Mouse (Mus musculus) neural tube, embryonic 12.5 days (tissue): ENCODE results near the gene Hapln4. TPM values are rescaled to one million over a fixed set of nuclear protein-coding genes. Genes with fewer than 3 reads are reported as not detected.
"Not testable (repeated sequence)": the region's sequence is repeated elsewhere in the genome, so short reads cannot be mapped to it uniquely, and the experiment has no call there.

Experiments
- ATAC-seq: fragments of 200-750 bp; cut with Nextera tagmentation; 2 replicates; pipeline ENCODE4 v1.8.0; 2017; ENCODE audit warnings: low read depth, mild to moderate bottlenecking, moderate TSS enrichment, moderate library complexity; ENCODE audit not compliant: low FRiP score
- H3K27ac ChIP-seq: fragments of 300-500 bp; sonication (generic); 2 replicates; pipeline ENCODE4 v1.5.1; 2016
- H3K27me3 ChIP-seq: fragments of 300-500 bp; sonication (generic); replicated peaks from 2 replicates; pipeline ENCODE4 v1.6.1; 2016; ENCODE audit warnings: mild to moderate bottlenecking
- H3K36me3 ChIP-seq: fragments of 300-500 bp; sonication (generic); 2 replicates; pipeline ENCODE4 v1.6.1; 2016; ENCODE audit warnings: mild to moderate bottlenecking
- H3K4me1 ChIP-seq: fragments of 300-500 bp; sonication (generic); 2 replicates; pipeline ENCODE4 v1.6.1; 2016
- H3K4me2 ChIP-seq: fragments of 300-500 bp; sonication (generic); replicated peaks from 2 replicates; pipeline ENCODE4 v1.6.1; 2016; ENCODE audit warnings: mild to moderate bottlenecking
- H3K4me3 ChIP-seq: fragments of 300-500 bp; sonication (generic); 2 replicates; pipeline ENCODE4 v1.5.1; 2016
- H3K9ac ChIP-seq: fragments of 300-500 bp; sonication (generic); 2 replicates; pipeline ENCODE4 v1.6.1; 2016; ENCODE audit warnings: mild to moderate bottlenecking
- H3K9me3 ChIP-seq: fragments of 300-500 bp; sonication (generic); 2 replicates; pipeline ENCODE4 v1.6.1; 2016; ENCODE audit warnings: mild to moderate bottlenecking
- WGBS: fragments of 180-500 bp; shearing (Covaris S2); methylation state at CpG from one replicate; pipeline ENCODE4 v1.1.7; 2016; 5-methylcytosine and 5-hydroxymethylcytosine counted together
- polyA plus RNA-seq: library from polyadenylated mRNA; unstranded; fragments of >200 nt; fragmentation: Nextera tagmentation; extraction: Ambion mirVana; gene quantifications from 2 replicates; pipeline ENCODE4 v1.2.1, GENCODE M21; 2016

Gene Hapln4
- 0.33 and 0.50 TPM in 2 replicates for polyA plus RNA-seq

DNA sequence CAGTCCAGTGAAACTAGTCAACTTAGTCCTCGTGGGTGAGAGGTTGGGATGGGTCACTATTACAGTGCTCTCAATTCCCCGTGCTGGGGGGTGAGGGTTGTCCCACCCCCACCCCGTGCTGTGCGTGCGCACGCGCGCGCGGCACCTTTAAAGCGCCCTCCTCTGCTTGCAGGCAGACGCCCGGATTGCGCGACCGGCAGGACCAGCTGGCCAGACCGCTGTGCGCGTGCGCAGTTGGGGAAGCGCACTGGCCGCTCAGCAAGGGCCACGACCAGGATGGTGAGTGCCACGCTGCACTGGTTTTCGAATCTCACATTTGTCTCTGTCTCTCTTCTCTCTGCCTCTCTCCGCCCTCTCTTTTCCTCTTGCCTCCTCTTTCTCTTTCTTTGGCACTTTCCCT is at the start of gene Hapln4:
TSS of gene Hapln4 (plus strand) at position 173 of the 400 bp plus-strand sequence.
- under 1% methylated on average over 26 of the region's 26 CpGs for WGBS

DNA sequence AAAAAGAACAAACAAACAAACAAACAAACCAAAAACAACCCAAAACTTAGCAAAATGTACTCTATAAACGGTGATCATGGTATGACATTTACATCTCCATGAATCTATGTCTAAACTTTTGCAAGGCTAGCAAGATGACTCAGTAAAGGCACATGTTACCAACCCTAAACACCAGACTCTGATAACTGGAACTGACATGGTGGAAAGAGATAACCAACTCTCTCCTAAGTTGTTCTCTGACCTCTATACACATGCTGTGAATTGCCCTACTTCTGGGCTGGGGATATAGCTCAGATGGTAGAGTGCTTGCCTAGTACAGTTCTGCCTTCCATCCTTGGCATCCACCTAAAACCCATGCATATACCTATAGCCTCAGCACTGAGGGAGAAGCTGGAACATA is 45.3 kb upstream of the Hapln4 start:
- no peak overlapping the region for H3K27ac ChIP-seq
- WGBS = 95% methylated on average over 1 of the region's 1 CpGs
- no peak for ATAC-seq
- peaks cover 22% of the 10 kb centered on the region for H3K4me1 ChIP-seq
- H3K27me3 ChIP-seq = no peaks in the 10 kb centered on the region
- H3K9ac ChIP-seq = no peak overlapping the region
- H3K36me3 ChIP-seq = peaks cover 5% of the 10 kb centered on the region; the same call in 1 of the 2 replicates
- no peak overlapping the region for H3K4me3 ChIP-seq
- no peak overlapping the region for H3K4me2 ChIP-seq
- H3K9me3 ChIP-seq = no peaks in the 10 kb centered on the region

More for the DNA sequence above, at the start of gene Hapln4:
- peak within 1 kb of the TSS; percentile 69 for H3K4me2 ChIP-seq
- H3K9ac ChIP-seq = peak within 1 kb of the TSS; percentile 29; the same call in 1 of the 2 replicates
- peak within 1 kb of the TSS; percentile 37 for H3K4me3 ChIP-seq
- peaks cover 26% of the 10 kb centered on the region for H3K4me1 ChIP-seq
- H3K36me3 ChIP-seq = no peaks in the 10 kb centered on the region
- ATAC-seq = no peak
- H3K27ac ChIP-seq = no peak within 1 kb of the TSS
- no peaks in the 10 kb centered on the region for H3K9me3 ChIP-seq
- peaks cover 69% of the 10 kb centered on the region for H3K27me3 ChIP-seq

DNA sequence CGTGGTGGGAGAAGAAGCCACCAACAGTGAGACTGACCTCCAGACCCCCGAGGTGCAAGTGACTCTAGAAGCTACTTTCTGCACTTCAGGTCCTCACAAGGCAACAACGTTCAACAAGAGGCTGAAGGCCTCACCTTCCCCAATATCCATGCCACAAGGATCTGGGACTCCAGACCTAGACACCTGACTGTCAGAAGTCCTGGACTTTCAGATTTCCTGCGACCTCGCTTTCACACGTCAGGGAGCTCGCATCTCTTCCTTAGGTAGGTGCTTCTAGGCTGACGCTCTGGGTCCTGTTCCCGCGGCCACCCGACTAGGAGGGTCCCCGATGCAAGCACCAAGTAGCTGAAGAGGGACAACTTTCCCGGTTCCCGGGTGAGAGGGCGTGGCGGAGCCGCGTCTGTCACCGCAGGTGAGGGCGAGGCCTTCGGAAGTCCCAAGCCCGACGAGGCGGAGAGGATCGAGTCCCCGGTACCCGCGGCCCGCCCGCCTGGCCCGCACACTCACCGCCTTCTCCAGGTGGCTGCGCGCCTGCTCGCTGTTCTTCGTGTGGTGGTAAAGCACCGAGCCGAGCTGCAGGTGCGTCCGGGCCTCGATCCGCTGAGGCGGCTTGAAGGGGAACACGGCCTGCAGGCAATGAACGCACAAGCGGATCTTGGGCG is 41.2 kb upstream of the Hapln4 start:
- Histone ChIP-seq H3K4me2 (peak overlapping the region; percentile 95), H3K4me3 (peak overlapping the region; percentile 87), H3K9ac (peak overlapping the region; percentile 89), H3K27me3 (no peaks in the 10 kb centered on the region), H3K4me1 (peaks cover 30% of the 10 kb centered on the region), H3K36me3 (0 out of 2 replicates have a peak, but pooled peaks cover 3% of the 10 kb centered on the region), H3K9me3 (no peaks in the 10 kb centered on the region), H3K27ac (no peak overlapping the region)
- ATAC-seq = peak; percentile 54
- WGBS = under 1% methylated on average over 47 of the region's 47 CpGs

DNA sequence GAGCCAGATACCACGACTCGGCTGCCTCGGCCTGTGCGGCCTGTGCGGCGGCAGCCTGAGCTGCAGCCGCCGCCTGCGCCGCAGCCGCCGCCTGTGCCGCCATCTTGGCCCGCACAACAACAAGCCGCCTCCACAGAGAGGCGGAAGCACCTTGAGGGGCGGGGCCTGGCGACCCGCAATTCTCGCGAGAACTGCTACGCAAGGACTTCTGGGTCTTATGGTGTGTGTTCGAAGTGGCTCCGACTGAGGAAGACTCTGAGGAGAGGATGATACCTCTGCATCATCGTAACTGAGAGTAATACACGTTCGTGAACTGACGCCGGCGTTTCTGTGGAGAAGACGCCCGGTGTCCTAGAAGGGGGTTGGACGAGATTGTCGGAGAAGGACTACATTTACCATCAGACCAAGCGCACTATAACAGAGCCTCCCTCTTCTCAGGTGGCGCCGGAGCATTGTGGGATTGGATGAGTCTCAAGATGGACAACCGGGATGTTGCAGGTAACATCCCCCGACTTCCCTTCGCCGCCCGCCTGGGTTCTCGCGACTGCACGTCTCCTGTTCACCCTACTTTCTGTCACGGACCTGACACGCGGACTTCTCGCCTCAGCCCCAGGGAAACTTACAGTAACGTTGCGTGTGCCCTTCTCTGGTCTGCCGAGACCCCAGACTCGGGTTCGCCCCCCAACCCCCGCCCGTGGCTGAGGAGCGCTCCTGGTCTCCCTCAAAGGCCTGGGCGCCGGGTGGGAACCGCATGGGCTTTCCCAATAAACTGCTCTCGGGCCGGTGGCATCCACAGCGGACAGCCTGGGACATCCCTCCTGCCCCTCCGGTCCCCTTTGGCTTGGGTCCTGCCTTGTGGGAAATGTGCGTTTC is 40.4 kb upstream of the Hapln4 start, which contains the start of the genes Mau2 and Sugp1:
TSS of gene Mau2 (minus strand) at position 152 of the 873 bp plus-strand sequence.
TSS of gene Sugp1 (plus strand) at position 231 of the 873 bp plus-strand sequence.
- peak; percentile 98 for ATAC-seq
- H3K27ac ChIP-seq = 0 out of 2 replicates have a peak within 1 kb of the TSS, but pooled peaks have one; percentile 0
- 0 out of 2 replicates have a peak, but pooled peaks cover 3% of the 10 kb centered on the region for H3K36me3 ChIP-seq
- no peaks in the 10 kb centered on the region for H3K9me3 ChIP-seq
- peaks cover 30% of the 10 kb centered on the region for H3K4me1 ChIP-seq
- H3K4me3 ChIP-seq = peak within 1 kb of the TSS; percentile 87
- WGBS = under 1% methylated on average over 65 of the region's 65 CpGs
- H3K4me2 ChIP-seq = peak within 1 kb of the TSS; percentile 95
- H3K27me3 ChIP-seq = no peaks in the 10 kb centered on the region
- H3K9ac ChIP-seq = peak within 1 kb of the TSS; percentile 89

DNA sequence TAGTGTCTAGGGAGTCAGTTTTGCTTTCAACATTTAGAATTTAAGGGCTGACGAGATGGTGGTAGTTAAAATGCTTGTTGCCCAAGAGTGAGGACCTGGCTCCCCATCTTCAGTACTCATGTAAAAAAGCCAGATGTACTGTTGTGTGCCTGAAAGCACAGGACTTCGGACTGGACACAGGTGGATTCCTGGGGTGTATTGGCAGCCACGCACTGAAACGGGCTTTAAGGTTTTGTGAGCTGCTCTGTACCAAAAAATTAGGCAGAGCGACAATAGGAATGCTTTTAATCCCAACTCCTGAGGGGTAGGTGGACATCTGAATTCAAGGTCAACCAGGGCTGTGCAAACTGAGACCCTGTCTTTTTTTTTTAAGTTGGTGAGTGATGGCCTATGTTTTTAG is 39.3 kb upstream of the Hapln4 start:
- Histone ChIP-seq H3K36me3 (peaks cover 7% of the 10 kb centered on the region; the same call in 1 of the 2 replicates), H3K27me3 (no peaks in the 10 kb centered on the region), H3K4me2 (peak overlapping the region; percentile 95), H3K4me3 (peak overlapping the region; percentile 87; the same call in 1 of the 2 replicates), H3K4me1 (peaks cover 30% of the 10 kb centered on the region), H3K9ac (peak overlapping the region; percentile 89), H3K27ac (no peak overlapping the region), H3K9me3 (no peaks in the 10 kb centered on the region)
- WGBS = 93% methylated on average over 5 of the region's 5 CpGs
- ATAC-seq = no peak

DNA sequence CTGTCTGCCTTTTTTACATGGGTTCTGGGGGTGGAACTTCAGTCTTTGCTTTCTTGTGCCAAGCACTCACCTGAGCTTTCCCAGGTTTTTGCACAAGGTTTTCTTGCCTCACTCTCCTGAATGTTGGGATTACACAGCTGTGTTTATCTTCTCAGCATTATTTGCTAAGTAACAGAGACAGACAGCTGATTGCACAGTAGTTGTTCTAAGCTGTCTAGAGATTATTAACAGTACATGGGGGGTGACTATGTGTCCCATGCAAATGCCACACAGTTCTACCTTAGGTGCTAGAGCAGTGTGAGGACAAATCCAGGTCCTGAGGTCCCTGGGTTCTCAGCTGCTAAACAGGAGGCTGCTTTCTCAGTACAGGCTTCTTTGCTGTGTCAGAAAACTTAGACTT is 33.6 kb upstream of the Hapln4 start:
- Histone ChIP-seq H3K9me3 (no peaks in the 10 kb centered on the region), H3K4me2 (no peak overlapping the region), H3K27ac (no peak overlapping the region), H3K4me1 (no peaks in the 10 kb centered on the region), H3K4me3 (no peak overlapping the region), H3K27me3 (no peaks in the 10 kb centered on the region), H3K9ac (no peak overlapping the region), H3K36me3 (peaks cover 57% of the 10 kb centered on the region)
- ATAC-seq = no peak

DNA sequence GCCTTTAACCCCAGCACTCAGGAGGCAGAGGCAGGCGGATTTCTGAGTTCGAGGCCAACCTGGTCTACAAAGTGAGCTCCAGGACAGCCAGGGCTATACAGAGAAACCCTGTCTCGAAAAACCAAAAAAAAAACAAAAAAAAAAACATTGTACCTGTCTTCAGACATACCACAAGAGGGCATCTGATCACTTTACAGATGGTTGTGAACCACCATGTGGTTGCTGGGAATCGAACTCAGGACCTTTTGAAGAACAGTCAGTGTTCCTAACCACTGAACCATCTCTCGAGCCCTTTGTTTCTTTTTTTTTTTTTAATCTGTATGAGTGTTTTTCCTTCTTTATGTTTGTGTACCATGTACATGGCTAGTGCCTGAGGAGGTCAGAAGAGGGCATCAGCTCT is 32.8 kb upstream of the Hapln4 start:
- not testable (repeated sequence) for H3K9ac ChIP-seq, H3K27ac ChIP-seq, H3K4me3 ChIP-seq, H3K4me1 ChIP-seq, H3K9me3 ChIP-seq, ATAC-seq, H3K27me3 ChIP-seq, H3K4me2 ChIP-seq
- WGBS = 91% methylated on average over 5 of the region's 5 CpGs
- peaks cover 65% of the 10 kb centered on the region for H3K36me3 ChIP-seq

DNA sequence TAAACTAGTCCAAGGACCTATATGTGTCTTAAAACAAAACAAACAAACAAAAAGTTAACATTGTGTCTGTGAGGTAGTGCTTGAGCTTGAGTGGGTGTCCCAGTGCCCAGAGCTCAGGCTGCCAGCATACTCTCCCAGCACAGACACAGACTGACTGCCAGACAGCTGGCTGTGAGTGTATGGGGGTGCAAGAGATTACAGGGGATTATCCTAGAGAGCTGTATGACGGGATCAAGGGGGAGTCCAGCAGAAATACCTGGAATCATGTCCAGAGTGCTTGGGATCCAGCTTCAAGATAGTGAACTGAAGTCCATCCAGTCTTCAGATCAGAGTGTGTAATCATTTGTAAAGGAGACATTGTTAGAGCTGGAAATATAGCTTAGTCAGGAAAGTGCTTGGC is 25.5 kb upstream of the Hapln4 start:
- no peak overlapping the region for H3K27ac ChIP-seq
- H3K36me3 ChIP-seq = peaks cover 92% of the 10 kb centered on the region
- no peak for ATAC-seq
- no peaks in the 10 kb centered on the region for H3K9me3 ChIP-seq
- no peaks in the 10 kb centered on the region for H3K27me3 ChIP-seq
- 90% methylated on average over 1 of the region's 1 CpGs for WGBS
- no peak overlapping the region for H3K4me3 ChIP-seq
- H3K4me1 ChIP-seq = no peaks in the 10 kb centered on the region
- no peak overlapping the region for H3K4me2 ChIP-seq
- no peak overlapping the region for H3K9ac ChIP-seq

DNA sequence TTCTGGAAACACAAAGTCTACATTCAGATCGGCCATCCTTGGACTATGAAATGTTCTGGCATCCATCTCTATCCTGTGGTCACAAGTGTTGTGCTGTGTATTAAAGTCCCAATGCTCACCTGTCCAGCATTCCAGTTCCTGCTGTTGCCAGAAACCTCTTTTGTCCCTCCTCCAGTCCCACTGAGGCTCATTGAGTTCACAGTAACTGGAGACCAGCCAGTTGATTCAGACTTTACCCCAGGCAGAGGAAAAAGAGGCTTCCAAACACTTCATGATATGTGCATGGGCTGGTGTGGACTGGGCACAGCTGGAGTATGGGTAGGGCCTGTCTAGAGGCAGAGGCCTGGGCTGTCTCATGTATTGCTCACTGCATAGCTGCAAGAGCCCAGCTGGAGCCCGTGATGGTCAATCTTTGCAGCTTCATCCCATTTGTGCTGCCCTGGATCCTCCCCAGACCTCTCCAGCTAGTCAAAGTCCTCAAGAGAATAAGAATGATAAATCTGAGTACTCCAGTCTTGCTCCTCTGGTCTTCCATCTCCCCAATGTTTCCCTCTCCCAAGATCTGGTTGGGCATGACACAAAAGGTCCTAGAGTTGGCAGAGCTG is 11.3 kb upstream of the Hapln4 start:
- H3K4me3 ChIP-seq = no peak overlapping the region
- ATAC-seq = no peak
- 89% methylated on average over 2 of the region's 2 CpGs for WGBS
- H3K4me1 ChIP-seq = no peaks in the 10 kb centered on the region
- no peak overlapping the region for H3K9ac ChIP-seq
- H3K36me3 ChIP-seq = peaks cover 52% of the 10 kb centered on the region
- no peaks in the 10 kb centered on the region for H3K27me3 ChIP-seq
- no peaks in the 10 kb centered on the region for H3K9me3 ChIP-seq
- H3K4me2 ChIP-seq = no peak overlapping the region
- H3K27ac ChIP-seq = no peak overlapping the region

DNA sequence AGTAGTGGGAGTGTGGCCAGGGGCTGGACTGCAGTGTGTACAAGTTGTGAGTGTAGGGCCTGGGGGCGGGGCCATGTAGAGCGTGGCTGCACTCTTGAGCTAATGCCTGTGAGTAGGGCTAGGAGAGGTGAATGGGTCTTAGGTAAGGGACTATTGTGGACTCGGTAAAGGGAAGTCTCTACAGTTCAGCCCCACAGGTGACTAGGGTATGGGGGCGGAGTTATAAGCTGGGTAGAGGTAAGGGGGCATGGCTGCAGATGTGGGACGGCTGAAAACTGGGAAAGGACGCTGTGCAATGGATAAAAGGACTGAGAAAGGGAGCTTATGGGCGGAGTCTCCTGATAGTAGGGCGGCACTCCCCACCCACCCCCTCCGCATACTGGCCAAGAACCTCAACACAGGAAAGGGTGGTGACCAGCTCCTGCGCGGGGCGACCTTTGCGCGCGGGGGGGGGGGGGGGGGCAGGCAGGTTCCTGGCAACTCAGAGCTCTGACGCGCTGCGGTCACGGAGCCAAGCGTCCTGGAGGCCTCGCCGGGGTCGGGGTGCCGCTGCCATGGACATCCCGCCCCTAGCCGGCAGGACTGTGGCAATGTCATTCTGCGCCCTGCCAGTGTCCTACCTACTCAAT is 10.7 kb upstream of the Hapln4 start, which contains the start of gene Tm6sf2:
TSS of gene Tm6sf2 (plus strand) at position 484 of the 629 bp plus-strand sequence.
- no peak for ATAC-seq
- Histone ChIP-seq H3K4me1 (no peaks in the 10 kb centered on the region), H3K36me3 (peaks cover 48% of the 10 kb centered on the region), H3K4me3 (no peak within 1 kb of the TSS), H3K4me2 (peak within 1 kb of the TSS; percentile 25; the same call in 1 of the 2 replicates), H3K9ac (no peak within 1 kb of the TSS), H3K27ac (no peak within 1 kb of the TSS), H3K9me3 (no peaks in the 10 kb centered on the region), H3K27me3 (no peaks in the 10 kb centered on the region)
- WGBS = 16% methylated on average over 21 of the region's 27 CpGs

DNA sequence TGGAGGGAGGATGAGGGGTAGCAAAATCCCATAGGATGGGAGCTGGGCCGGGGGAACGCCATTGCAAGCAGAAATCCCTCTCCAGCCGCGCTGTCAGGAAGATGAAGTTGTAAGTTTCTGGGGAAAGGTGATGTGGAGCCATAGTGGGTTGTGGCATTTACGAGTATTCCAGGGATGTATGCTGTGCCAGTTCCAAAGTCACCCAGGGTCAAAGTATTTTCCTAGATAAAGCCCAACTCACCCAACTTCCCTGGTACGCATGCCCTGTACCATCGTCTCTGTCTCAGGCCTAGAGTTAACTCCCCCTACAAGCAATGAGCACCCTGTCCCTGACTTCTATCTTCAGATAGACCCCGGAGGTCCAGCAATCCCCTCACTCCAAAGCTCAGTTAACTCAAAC is 10.1 kb upstream of the Hapln4 start:
- 63% methylated on average over 8 of the region's 8 CpGs for WGBS
- Histone ChIP-seq H3K9me3 (no peaks in the 10 kb centered on the region), H3K27me3 (no peaks in the 10 kb centered on the region), H3K9ac (no peak overlapping the region), H3K4me2 (0 out of 2 replicates have a peak overlapping the region, but pooled peaks have one; percentile 25), H3K4me1 (no peaks in the 10 kb centered on the region), H3K4me3 (no peak overlapping the region), H3K36me3 (peaks cover 42% of the 10 kb centered on the region), H3K27ac (no peak overlapping the region)
- ATAC-seq = no peak
